Mouse (Mus musculus) MEL (cell line): Measurements from ENCODE around the gene Slk. TPM values are rescaled to one million over a fixed set of nuclear protein-coding genes. Genes with fewer than 3 reads are reported as not detected.

Experiments
- DNase-seq: peaks from one replicate; pipeline ENCODE4 v3.0.0; 2011; ENCODE audit warnings: low read depth, low spot score
- H3K27ac ChIP-seq: 2 replicates; pipeline ENCODE4 v1.5.1; 2012; ENCODE audit warnings: low read depth, mild to moderate bottlenecking, control low read depth, low read length, moderate library complexity; ENCODE audit not compliant: control insufficient read depth
- H3K27me3 ChIP-seq, 2 experiments: fragments of 150-350 bp in 1 of 2; sonication (generic) in 1 of 2; 2 replicates each; pipeline ENCODE4 v1.6.1; 2012; ENCODE audit warnings: low read length in 2 of 2, mild to moderate bottlenecking in 2 of 2, improper control_type of control experiment in 1 of 2, moderate library complexity in 1 of 2; ENCODE audit not compliant: insufficient read depth in 2 of 2, control insufficient read depth in 1 of 2
- H3K36me3 ChIP-seq, 2 experiments: 2 replicates each; pipeline ENCODE4 v1.6.1; 2012 to 2014; ENCODE audit warnings: low read length in 2 of 2, improper control_type of control experiment in 1 of 2, inconsistent platforms in 1 of 2, mild to moderate bottlenecking in 1 of 2; ENCODE audit not compliant: insufficient read depth in 2 of 2, control insufficient read depth in 1 of 2
- H3K4me1 ChIP-seq, 2 experiments: fragments of 150-350 bp in 1 of 2; sonication (generic) in 1 of 2; 2 replicates each; pipeline ENCODE4 v1.6.1; 2012; ENCODE audit warnings: low read length in 2 of 2, improper control_type of control experiment in 1 of 2, mild to moderate bottlenecking in 1 of 2; ENCODE audit not compliant: insufficient read depth in 2 of 2, control insufficient read depth in 1 of 2
- H3K4me3 ChIP-seq, 2 experiments: fragments of 150-350 bp in 1 of 2; sonication (generic) in 1 of 2; 2 replicates each; pipeline ENCODE4 v1.5.1; 2012; ENCODE audit warnings: low read depth in 2 of 2, low read length in 2 of 2, mild to moderate bottlenecking in 2 of 2, moderate library complexity in 2 of 2, control low read depth in 1 of 2, improper control_type of control experiment in 1 of 2; ENCODE audit not compliant: control insufficient read depth in 1 of 2, insufficient read depth in 1 of 2
- H3K79me2 ChIP-seq: 2 replicates; pipeline ENCODE4 v1.6.1; 2012; ENCODE audit warnings: mild to moderate bottlenecking, low read length, moderate library complexity; ENCODE audit not compliant: control insufficient read depth, poor library complexity, insufficient read depth
- H3K9ac ChIP-seq: 2 replicates; pipeline ENCODE4 v1.6.1; 2012; ENCODE audit warnings: low read depth, mild to moderate bottlenecking, control low read depth, low read length, moderate library complexity; ENCODE audit not compliant: control insufficient read depth, poor library complexity, severe bottlenecking
- H3K9me3 ChIP-seq: fragments of 150-350 bp; sonication (generic); replicated peaks from 2 replicates; pipeline ENCODE4 v1.6.1; 2012; ENCODE audit warnings: mild to moderate bottlenecking, low read length, improper control_type of control experiment, moderate library complexity; ENCODE audit not compliant: insufficient read depth
- BHLHE40 ChIP-seq: IDR thresholded peaks from 2 replicates; pipeline ENCODE4 v1.6.1; 2012; ENCODE audit warnings: low read depth, mild to moderate bottlenecking, inconsistent platforms, low read length, improper control_type of control experiment, borderline replicate concordance
- CTCF ChIP-seq, 3 experiments: IDR thresholded peaks in 2 of 3; conservative IDR thresholded peaks in 1 of 3; 2 replicates each; pipeline ENCODE4 v1.5.1; 2011 to 2012; ENCODE audit warnings: low read length in 3 of 3, low read depth in 2 of 3, mild to moderate bottlenecking in 2 of 3, improper control_type of control experiment in 1 of 3, inconsistent platforms in 1 of 3, mixed read lengths in 1 of 3, moderate library complexity in 1 of 3; ENCODE audit not compliant: control insufficient read depth in 1 of 3, insufficient read depth in 1 of 3, poor library complexity in 1 of 3, severe bottlenecking in 1 of 3
- ELF1 ChIP-seq: IDR thresholded peaks from 2 replicates; pipeline ENCODE4 v1.6.1; 2014; ENCODE audit warnings: low read depth, mild to moderate bottlenecking, inconsistent platforms, low read length, improper control_type of control experiment, moderate library complexity
- GATA1 ChIP-seq: IDR thresholded peaks from 2 replicates; pipeline ENCODE4 v1.6.1; 2011; ENCODE audit warnings: low read depth, low read length, improper control_type of control experiment
- HCFC1 ChIP-seq: IDR thresholded peaks from 2 replicates; pipeline ENCODE4 v1.6.1; 2012; ENCODE audit warnings: low read depth, mild to moderate bottlenecking, inconsistent platforms, low read length, improper control_type of control experiment, moderate library complexity
- KAT2A ChIP-seq: conservative IDR thresholded peaks from 2 replicates; pipeline ENCODE4 v1.6.1; 2012; ENCODE audit warnings: low read depth, low read length, improper control_type of control experiment, inconsistent platforms
- MAX ChIP-seq: IDR thresholded peaks from 2 replicates; pipeline ENCODE4 v1.6.1; 2011; ENCODE audit warnings: low read length, improper control_type of control experiment
- MAZ ChIP-seq: IDR thresholded peaks from 2 replicates; pipeline ENCODE4 v1.6.1; 2012; ENCODE audit warnings: low read depth, mild to moderate bottlenecking, inconsistent platforms, low read length, improper control_type of control experiment
- MXI1 ChIP-seq: IDR thresholded peaks from 2 replicates; pipeline ENCODE4 v1.6.1; 2011; ENCODE audit warnings: mild to moderate bottlenecking, low read depth, low read length, improper control_type of control experiment
- MYB ChIP-seq: IDR thresholded peaks from 2 replicates; pipeline ENCODE4 v1.6.1; 2011; ENCODE audit warnings: mild to moderate bottlenecking, low read depth, low read length, improper control_type of control experiment
- NELFE ChIP-seq: IDR thresholded peaks from 2 replicates; pipeline ENCODE4 v1.6.1; 2011; ENCODE audit warnings: low read depth, low read length, improper control_type of control experiment
- NRF1 ChIP-seq: IDR thresholded peaks from 2 replicates; pipeline ENCODE4 v1.6.1; 2014; ENCODE audit warnings: low read depth, mild to moderate bottlenecking, inconsistent platforms, low read length, improper control_type of control experiment, moderate library complexity; ENCODE audit not compliant: poor library complexity, insufficient read depth, severe bottlenecking
- POLR2A ChIP-seq, 2 experiments: IDR thresholded peaks; 2 replicates each; pipeline ENCODE4 v1.6.1; 2011 to 2012; ENCODE audit warnings: low read length in 2 of 2, mild to moderate bottlenecking in 2 of 2, control low read depth in 1 of 2, improper control_type of control experiment in 1 of 2, low read depth in 1 of 2, moderate library complexity in 1 of 2; ENCODE audit not compliant: control insufficient read depth in 1 of 2, insufficient read depth in 1 of 2, poor library complexity in 1 of 2
- POLR2AphosphoS5 ChIP-seq: IDR thresholded peaks from 2 replicates; pipeline ENCODE4 v1.6.1; 2012; ENCODE audit warnings: low read depth, borderline replicate concordance, mild to moderate bottlenecking, inconsistent platforms, low read length, moderate library complexity, mixed read lengths
- RCOR1 ChIP-seq: IDR thresholded peaks from 2 replicates; pipeline ENCODE4 v1.6.1; 2012; ENCODE audit warnings: low read depth, mild to moderate bottlenecking, inconsistent platforms, low read length, improper control_type of control experiment
- TAL1 ChIP-seq: IDR thresholded peaks from 2 replicates; pipeline ENCODE4 v1.6.1; 2012; ENCODE audit warnings: mild to moderate bottlenecking, inconsistent platforms, low read length, moderate library complexity, mixed read lengths
- TCF12 ChIP-seq: IDR thresholded peaks from 2 replicates; pipeline ENCODE4 v1.6.1; 2014; ENCODE audit warnings: low read depth, mild to moderate bottlenecking, inconsistent platforms, low read length, improper control_type of control experiment, moderate library complexity
- USF1 ChIP-seq: IDR thresholded peaks from 2 replicates; pipeline ENCODE4 v1.6.1; 2014; ENCODE audit warnings: low read depth, mild to moderate bottlenecking, inconsistent platforms, low read length, improper control_type of control experiment, moderate library complexity
- ZMIZ1 ChIP-seq: IDR thresholded peaks from 2 replicates; pipeline ENCODE4 v1.6.1; 2012; ENCODE audit warnings: low read depth, mild to moderate bottlenecking, inconsistent platforms, low read length, improper control_type of control experiment, moderate library complexity
- ZNF384 ChIP-seq: IDR thresholded peaks from 2 replicates; pipeline ENCODE4 v1.6.1; 2012; ENCODE audit warnings: low read depth, mild to moderate bottlenecking, inconsistent platforms, low read length, improper control_type of control experiment
- polyA plus RNA-seq, 2 experiments: library from polyadenylated mRNA; stranded (reverse) in 1 of 2; unstranded in 1 of 2; fragments of >175 nt in 1 of 2; fragments of >200 nt in 1 of 2; gene quantifications; 2 replicates each; pipeline versions ENCODE4 v1.2.1 to v1.2.4; 2012; ENCODE audit warnings: low replicate concordance in 2 of 2, low read depth in 1 of 2; ENCODE audit not compliant: insufficient read length in 2 of 2, insufficient read depth in 1 of 2, missing spikeins in 1 of 2
- total RNA-seq: library from RNA; depleted of rRNA; stranded (reverse); fragments of 300-350 nt; gene quantifications from 2 replicates; pipeline ENCODE4 v1.2.3, GENCODE M21; 2012

Slk gene
- total and polyA plus RNA-seq, 3 experiments = 65.0 to 103 (median 88.2) TPM

DNA sequence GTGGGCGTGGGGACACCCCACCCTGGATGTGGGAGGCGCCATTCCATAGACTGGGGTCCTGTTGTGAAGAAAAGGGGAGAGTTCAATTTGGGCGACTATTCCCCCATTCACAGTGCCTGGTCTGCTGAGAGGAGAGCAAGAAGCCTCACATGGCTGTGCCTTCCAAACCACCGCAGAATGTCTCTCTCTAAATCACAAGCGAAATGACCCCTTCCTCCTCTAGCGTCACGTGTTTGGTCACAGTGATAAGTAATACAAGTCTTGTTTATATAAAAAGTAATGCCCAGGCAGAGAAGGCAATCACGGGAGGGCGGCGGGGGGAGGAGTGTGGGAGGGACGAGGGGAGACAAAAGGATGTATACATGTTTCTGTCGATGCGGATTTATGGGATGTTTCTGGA lies 15.8 kb upstream of the Slk start:
- Histone ChIP-seq H3K9ac (no peak overlapping the region), H3K79me2 (no peaks in the 10 kb centered on the region), H3K4me1 (no peaks in the 10 kb centered on the region), H3K27me3 (no peaks in the 10 kb centered on the region), H3K4me3 (no peak overlapping the region), H3K36me3 (no peaks in the 10 kb centered on the region), H3K9me3 (no peaks in the 10 kb centered on the region), H3K27ac (no peak overlapping the region)
- no peak for DNase-seq
- TF ChIP-seq MXI1 = no peak
- no peak for TF ChIP-seq RCOR1
- TF ChIP-seq KAT2A = no peak
- no peak for TF ChIP-seq ELF1
- no peak for TF ChIP-seq TCF12
- TF ChIP-seq BHLHE40 = no peak
- TF ChIP-seq USF1 = no peak
- TF ChIP-seq NELFE = no peak
- TF ChIP-seq NRF1 = no peak
- no peak for TF ChIP-seq ZMIZ1

DNA sequence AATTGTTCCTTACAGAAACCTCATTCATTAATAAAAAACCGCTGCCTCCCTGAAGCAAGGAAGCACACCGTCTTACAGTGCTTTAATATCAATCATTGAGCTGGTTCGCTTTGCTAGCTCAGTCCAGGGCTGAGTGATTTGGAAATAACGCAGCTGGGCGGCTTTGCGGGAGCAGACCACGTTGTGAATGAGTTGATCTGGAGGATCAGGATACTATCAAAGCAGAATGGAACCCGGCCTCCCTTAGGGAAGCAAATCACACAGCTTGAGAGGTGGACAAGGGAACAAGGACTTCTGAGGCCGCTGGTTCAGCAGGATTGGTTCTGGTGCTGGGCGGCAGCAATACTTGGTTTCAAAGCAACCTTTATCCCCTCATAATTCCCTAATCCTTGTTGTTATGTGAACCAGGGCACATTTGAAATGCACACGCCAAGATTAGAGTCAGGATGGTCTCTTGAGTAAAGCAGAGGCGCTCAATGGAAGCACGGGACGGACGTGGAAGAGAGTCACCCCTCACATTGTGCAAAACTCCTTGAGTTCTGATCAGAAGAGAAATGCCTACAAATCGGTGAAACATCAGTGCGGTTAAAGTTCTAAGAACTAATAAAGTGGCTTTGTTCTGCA lies 14.3 kb upstream of the Slk start:
- DNase-seq = no peak
- TF ChIP-seq MAZ (no peak), NELFE (no peak), HCFC1 (no peak), MYB (no peak), ZNF384 (no peak), KAT2A (no peak), USF1 (no peak), RCOR1 (no peak)
- TF ChIP-seq, all 39 proteins: peak for 0
- Histone ChIP-seq H3K27ac (no peak overlapping the region), H3K36me3 (no peaks in the 10 kb centered on the region), H3K27me3 (no peaks in the 10 kb centered on the region), H3K79me2 (no peaks in the 10 kb centered on the region), H3K4me1 (no peaks in the 10 kb centered on the region), H3K4me3 (no peak overlapping the region), H3K9ac (no peak overlapping the region), H3K9me3 (no peaks in the 10 kb centered on the region)

DNA sequence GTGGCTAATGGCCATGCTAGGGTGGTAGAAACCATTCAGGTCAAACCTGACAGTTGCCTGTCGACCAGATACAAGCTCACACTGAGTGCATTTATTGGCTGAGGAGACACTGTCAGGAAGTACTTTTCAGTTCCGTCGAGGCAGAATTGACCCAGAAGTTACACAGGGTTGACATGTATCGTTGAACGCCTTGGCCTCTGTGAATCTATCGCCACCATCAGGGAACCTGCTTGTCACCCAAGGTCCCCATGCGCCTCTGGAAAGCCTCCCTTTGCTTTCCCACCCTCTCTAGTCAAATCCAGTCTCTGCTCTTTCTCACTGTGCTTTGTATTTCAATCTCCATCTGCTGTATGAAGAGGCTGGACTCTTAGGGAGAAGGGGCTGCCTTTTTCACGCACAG lies 13.5 kb upstream of the Slk start:
- H3K9me3 ChIP-seq = no peaks in the 10 kb centered on the region
- H3K36me3 ChIP-seq = no peaks in the 10 kb centered on the region
- H3K79me2 ChIP-seq = no peaks in the 10 kb centered on the region
- TF ChIP-seq GATA1 (no peak), ELF1 (no peak), POLR2A (IDR thresholded peaks at IDR 0.05; ENCODE audit: control insufficient read depth in 1 of 2, insufficient read depth in 1 of 2, low read depth in 1 of 2, low read length in 2 of 2, poor library complexity in 1 of 2) (no peak), BHLHE40 (no peak), HCFC1 (no peak), MAX (no peak), CTCF (IDR thresholded peaks at IDR 0.05 in 2 of 3, conservative IDR thresholded peaks at IDR 0.05 in 1 of 3; ENCODE audit: control insufficient read depth in 1 of 3, insufficient read depth in 1 of 3, low read depth in 2 of 3, low read length in 3 of 3, poor library complexity in 1 of 3, severe bottlenecking in 1 of 3) (no peak), TAL1 (no peak), POLR2AphosphoS5 (no peak)
- H3K27ac ChIP-seq = no peak overlapping the region
- H3K4me1 ChIP-seq = no peaks in the 10 kb centered on the region
- no peaks in the 10 kb centered on the region for H3K27me3 ChIP-seq
- H3K9ac ChIP-seq = no peak overlapping the region
- DNase-seq = no peak
- H3K4me3 ChIP-seq = no peak overlapping the region
